Mouse (Mus musculus) bone marrow macrophage, adult 2 months (primary cell): ENCODE results near the gene Napepld.

Source experiments
- CTCF ChIP-seq: IDR thresholded peaks from 2 replicates; pipeline ENCODE4 v1.5.1; 2012; ENCODE audit warnings: low read depth, mild to moderate bottlenecking, low read length, moderate library complexity
- POLR2A ChIP-seq: IDR thresholded peaks from 2 replicates; pipeline ENCODE4 v1.6.1; 2012; ENCODE audit warnings: mild to moderate bottlenecking, low read depth, low read length, borderline replicate concordance

DNA sequence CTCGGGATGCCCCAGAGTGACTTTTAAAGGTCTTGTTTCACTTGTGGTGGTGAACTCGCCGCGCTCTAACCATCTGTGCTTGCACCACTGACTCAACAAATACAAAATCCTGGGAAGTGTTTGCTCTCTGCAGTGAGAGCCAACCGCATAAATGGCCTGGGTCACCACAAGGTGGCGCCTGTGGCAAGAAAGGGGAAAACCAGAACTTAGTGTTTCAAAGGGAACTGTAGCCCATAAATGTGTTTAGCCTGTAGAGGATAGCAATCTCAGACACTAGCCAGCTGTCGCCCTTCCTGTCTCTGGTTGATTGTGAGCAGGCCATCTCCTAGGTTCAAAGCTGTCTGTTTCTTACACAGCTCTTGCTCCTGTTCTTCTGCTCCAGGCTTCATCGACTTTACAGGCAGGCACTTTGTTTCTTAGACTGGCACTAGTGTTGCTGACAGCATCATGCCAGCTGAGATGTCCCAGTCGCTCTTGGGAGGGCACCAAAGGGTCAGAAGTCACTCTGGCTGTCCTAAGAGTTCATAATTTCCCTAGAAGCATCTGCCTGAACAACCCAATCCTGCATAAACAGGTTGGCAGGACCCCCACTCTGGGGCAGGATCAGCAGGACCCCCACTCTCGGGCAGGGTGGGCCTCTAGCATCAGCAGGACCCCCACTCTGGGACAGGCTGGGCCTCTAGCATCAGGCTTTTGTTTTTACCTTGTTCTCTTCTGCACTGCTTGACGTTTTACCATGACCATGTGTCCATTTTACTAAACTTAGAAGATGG lies 42.4 kb downstream of the Napepld start:
- TF ChIP-seq CTCF (peak; percentile 80), POLR2A (no peak)
